In the genomic region with DNA sequence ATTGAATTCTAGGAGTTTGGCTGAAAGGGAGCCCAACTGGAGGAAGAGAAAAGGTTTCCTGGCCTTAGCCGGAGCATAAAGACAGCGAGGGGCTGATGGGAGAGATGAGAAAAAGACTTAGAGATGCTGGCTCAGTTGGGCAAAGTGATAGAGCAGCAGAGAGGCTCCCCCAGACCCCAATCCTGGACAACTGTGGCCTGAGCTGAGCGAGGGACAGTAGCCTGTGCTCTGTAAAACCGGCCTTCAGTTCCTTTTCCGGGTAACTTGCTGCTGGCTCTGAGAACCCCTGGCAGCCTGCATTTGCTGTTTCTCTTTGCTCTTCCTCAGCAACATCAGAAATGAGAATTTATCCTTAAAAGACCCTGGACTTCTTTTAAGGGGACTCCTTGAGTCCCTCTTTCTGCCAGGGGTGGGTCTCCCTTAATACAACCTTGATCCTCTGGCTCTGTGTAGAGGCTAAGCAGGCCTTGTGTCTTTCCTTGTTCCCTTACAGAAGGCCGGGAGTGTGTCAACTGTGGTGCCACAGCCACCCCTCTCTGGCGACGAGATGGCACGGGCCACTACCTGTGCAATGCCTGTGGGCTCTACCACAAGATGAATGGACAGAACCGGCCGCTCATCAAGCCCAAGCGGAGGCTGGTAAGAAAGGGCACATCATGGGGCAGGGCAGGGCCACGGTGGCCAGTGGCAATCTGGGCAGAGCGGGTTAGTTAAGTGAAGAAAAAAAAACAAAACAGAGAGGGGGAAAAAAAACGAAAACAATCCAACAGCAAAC, we compare ENCODE assay signal across 10 mouse cellular contexts. TPM values are rescaled to one million over a fixed set of nuclear protein-coding genes. Genes with fewer than 3 reads are reported as not detected.
DNase-seq lines count a peak whose midpoint lies in the region; ATAC-seq lines count a peak whose summit lies in the region.
"Had no signal": no experiment of that assay in that cellular context is flagged by ENCODE, and none has a peak within 500 bp of the region (broad histone marks: within the 10 kb centered on the region; RNA-seq: fewer than 3 reads in every experiment).

No protein-coding gene starts in this region.

- H3K9ac ChIP-seq in kidney, embryonic 14.5 days (ENCODE audit: low read depth, low read length), result peak overlapping the region; percentile 40; the same call in 1 of the 2 replicates
- no peak overlapping the region for H3K9ac ChIP-seq in limb, embryonic 11.5 days (ENCODE audit: low read length)

- H3K9me3 ChIP-seq in kidney, embryonic 14.5 days (ENCODE audit: control insufficient read depth, low read length), result no peaks in the 10 kb centered on the region
- H3K9me3 ChIP-seq in limb, embryonic 11.5 days (ENCODE audit: control insufficient read depth, low read length), result no peaks in the 10 kb centered on the region

- H3K36me3 ChIP-seq in kidney, embryonic 14.5 days (ENCODE audit: control insufficient read depth, insufficient read depth, low read length), result no peaks in the 10 kb centered on the region; the same call in 1 of the 2 replicates
- H3K36me3 ChIP-seq in limb, embryonic 11.5 days (ENCODE audit: control insufficient read depth, insufficient read depth, low read length), result no peaks in the 10 kb centered on the region

- peaks cover 59% of the 10 kb centered on the region for H3K4me1 ChIP-seq in kidney, embryonic 14.5 days (ENCODE audit: control insufficient read depth, insufficient read depth, low read length)
- H3K4me1 ChIP-seq in limb, embryonic 11.5 days (ENCODE audit: control insufficient read depth, insufficient read depth, low read length), result peaks cover 17% of the 10 kb centered on the region

- peak overlapping the region; percentile 87 for H3K4me2 ChIP-seq in kidney, embryonic 14.5 days (replicated peaks; ENCODE audit: low read depth, low read length)
- no peak overlapping the region for H3K4me2 ChIP-seq in limb, embryonic 11.5 days (ENCODE audit: low read depth, severe bottlenecking)

- WGBS in kidney, embryonic 14.5 days, result 21% methylated on average over 15 of the region's 15 CpGs
- 9% methylated on average over 15 of the region's 15 CpGs for WGBS in limb, embryonic 11.5 days

- peak overlapping the region; percentile 56 for H3K27ac ChIP-seq in kidney, embryonic 14.5 days (ENCODE audit: low read depth, low read length)
- no peak overlapping the region for H3K27ac ChIP-seq in limb, embryonic 11.5 days (replicated peaks; ENCODE audit: low read depth, low read length)
- H3K27ac ChIP-seq: macrophage had no signal

- no peak for DNase-seq in kidney, adult 11 months
- peak; percentile 75 for DNase-seq in 416B (ENCODE audit: low read depth)
- peak; percentile 24 for DNase-seq in MN1 (ENCODE audit: low spot score)
- peak; percentile 56 for DNase-seq in limb, embryonic 11.5 days (ENCODE audit: low spot score)
- DNase-seq in testis, postnatal 10 days (ENCODE audit: low spot score), result no peak
- DNase-seq: spleen, adult 18-20 months had no signal

- peak overlapping the region; percentile 59 for H3K4me3 ChIP-seq in kidney, embryonic 14.5 days (ENCODE audit: low read length)
- H3K4me3 ChIP-seq in limb, embryonic 11.5 days (ENCODE audit: low read depth, low read length), result no peak overlapping the region

- no peak for ATAC-seq in kidney, embryonic 14.5 days (ENCODE audit: low FRiP score, low TSS enrichment)
- no peak for ATAC-seq in limb, embryonic 11.5 days (ENCODE audit: insufficient number of reproducible peaks, low FRiP score, low TSS enrichment, low read depth)
- no peak for ATAC-seq in megakaryocyte-erythroid progenitor cell, adult 5-6 weeks (replicated peaks; ENCODE audit: low FRiP score, low TSS enrichment, poor library complexity, severe bottlenecking)
- ATAC-seq: forebrain, embryonic 14.5 days had no signal

- H3K27me3 ChIP-seq in kidney, embryonic 14.5 days (ENCODE audit: control insufficient read depth, insufficient read depth, low read length), result peaks cover 89% of the 10 kb centered on the region
- peaks cover 89% of the 10 kb centered on the region for H3K27me3 ChIP-seq in limb, embryonic 11.5 days (ENCODE audit: control insufficient read depth, insufficient read depth, low read length)

RNA-seq across cellular contexts. Expression of a gene that starts 8.4 kb away (rescaled TPM):
- 27.2 and 44.6 TPM in 2 replicates for polyA plus RNA-seq in kidney, embryonic 14.5 days (2014; fragmentation: Nextera tagmentation; extraction: Ambion mirVana)
- polyA plus RNA-seq in limb, embryonic 11.5 days (2014; fragmentation: Nextera tagmentation; extraction: Ambion mirVana), result 1.9 and 4.0 TPM in 2 replicates
- 101 and 116 TPM in 2 replicates for total RNA-seq in megakaryocyte-erythroid progenitor cell, adult 5-6 weeks (2014; fragmentation: Nextera tagmentation)
- 37.4 and 48.8 TPM in 2 replicates for total RNA-seq in megakaryocyte-erythroid progenitor cell, adult 5-6 weeks (2017)

RNA-seq across cellular contexts. Expression of a gene that starts 20.0 kb away (rescaled TPM):
- polyA plus RNA-seq in kidney, embryonic 14.5 days (2014; fragmentation: Nextera tagmentation; extraction: Ambion mirVana), result not detected in 2 replicates
- not detected in 2 replicates for polyA plus RNA-seq in limb, embryonic 11.5 days (2014; fragmentation: Nextera tagmentation; extraction: Ambion mirVana)
- not detected in 2 replicates for total RNA-seq in megakaryocyte-erythroid progenitor cell, adult 5-6 weeks (2014; fragmentation: Nextera tagmentation)
- total RNA-seq in megakaryocyte-erythroid progenitor cell, adult 5-6 weeks (2017), result not detected in 2 replicates
- polyA plus RNA-seq: forebrain, embryonic 14.5 days; macrophage had no signal

Comparison
In these comparisons a context has a peak if more than half of its experiments do, and no peak if none do; other contexts are left out.
1. DNase-seq: peak in 416B (single experiment), MN1 (single experiment) and limb, embryonic 11.5 days (single experiment); none in kidney, adult 11 months (single experiment) and testis, postnatal 10 days (single experiment).